Mouse (Mus musculus): ENCODE measurements at regions not wholly inside any gene's neighbourhood (a gene's known extent, or its start where the extent isn't known, plus 50 kb on each side); places are given as distances from the start of the nearest gene placed in this dataset.
"Not testable (repeated sequence)": the region's sequence is repeated elsewhere in the genome, so short reads cannot be mapped to it uniquely, and the experiment has no call there.

DNA sequence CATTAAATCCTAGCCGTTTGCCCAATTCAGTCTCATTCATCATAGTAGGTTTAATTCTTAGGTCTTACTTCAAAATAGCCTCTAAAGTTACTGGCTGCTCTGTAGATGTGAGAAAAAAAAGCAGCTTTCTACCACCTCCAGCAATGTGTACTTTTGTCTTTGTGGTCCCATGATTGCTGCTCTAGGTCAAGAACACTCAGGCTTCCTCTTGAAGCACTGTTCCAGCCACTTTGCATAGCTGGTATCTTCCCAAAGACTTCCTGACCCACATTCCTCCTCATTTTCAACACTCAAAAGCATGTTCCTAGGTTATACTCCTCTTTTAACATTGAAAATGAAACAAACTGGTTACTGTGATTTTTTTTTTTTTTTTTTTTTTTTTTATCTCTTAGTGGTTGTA is 973.2 kb downstream of the Ttll7 start:
- peak; percentile 18 for DNase-seq (ENCODE audit: low spot score)

DNA sequence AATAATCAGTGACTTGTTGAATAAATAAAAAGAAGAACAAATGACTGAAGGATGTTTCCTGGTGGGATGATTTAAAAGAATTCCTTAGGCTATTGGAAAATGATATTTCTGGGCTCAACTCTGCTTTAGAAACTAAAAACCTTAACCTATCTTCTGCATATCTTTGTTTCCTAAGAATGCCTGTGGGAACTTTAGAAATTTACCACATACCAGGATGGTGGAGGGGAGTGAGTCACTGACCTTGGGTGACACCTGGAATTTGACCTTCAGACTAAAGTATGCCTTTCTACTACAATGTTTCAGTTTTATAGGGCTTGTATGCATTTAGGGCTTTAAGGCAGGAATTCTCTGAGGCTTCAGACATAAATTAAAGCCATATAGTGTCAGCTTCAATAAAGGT is 972.3 kb downstream of the Ttll7 start:
- DNase-seq (ENCODE audit: low spot score), result no peak

DNA sequence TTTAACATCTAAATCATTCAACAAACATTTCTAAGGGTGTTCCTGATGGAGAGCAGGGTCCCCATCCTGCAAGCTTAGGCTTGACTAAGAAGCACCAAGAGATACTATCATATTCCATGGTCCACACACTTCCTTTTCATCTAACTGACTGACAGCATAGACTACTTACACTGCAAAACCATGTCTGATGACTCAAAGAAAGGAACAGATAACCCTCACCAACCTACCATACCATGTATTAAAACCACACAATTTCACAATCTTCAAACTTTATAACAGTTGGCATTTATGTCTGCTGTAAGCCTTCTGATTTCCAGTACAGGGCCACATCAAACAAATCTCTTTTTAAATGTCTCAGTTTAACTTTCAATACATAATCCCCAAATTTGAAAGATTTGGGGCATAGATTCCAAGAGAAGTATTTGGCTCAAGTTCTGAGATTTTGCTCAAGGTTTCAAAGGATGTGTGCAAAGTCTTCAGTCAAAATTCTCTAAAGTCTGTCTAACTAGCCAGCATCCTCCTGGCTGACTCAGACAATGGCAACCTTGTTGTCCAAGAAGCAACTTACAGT is 962.0 kb downstream of the Ttll7 start:
- DNase-seq (ENCODE audit: low spot score), result no peak

DNA sequence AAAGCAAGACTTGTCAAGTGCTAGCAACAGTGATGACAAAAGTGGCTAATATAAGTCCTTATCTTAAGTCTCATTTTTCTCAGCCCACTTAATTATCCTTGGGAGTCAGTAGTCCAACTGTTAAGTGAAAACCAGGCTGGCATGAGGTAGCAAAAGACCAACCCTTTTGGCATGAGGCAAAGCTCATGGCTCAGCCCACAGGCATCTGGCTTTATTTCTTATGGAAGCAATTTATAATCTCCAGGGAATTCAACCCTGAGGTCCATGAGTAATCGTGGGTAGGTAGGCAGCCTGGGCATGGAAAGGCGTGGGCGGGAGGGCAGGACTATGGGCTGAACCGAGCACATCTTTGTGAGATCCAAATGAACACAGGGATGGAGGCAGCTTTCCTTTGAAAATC is 950.4 kb downstream of the Ttll7 start:
- no peak for DNase-seq (ENCODE audit: low spot score)

DNA sequence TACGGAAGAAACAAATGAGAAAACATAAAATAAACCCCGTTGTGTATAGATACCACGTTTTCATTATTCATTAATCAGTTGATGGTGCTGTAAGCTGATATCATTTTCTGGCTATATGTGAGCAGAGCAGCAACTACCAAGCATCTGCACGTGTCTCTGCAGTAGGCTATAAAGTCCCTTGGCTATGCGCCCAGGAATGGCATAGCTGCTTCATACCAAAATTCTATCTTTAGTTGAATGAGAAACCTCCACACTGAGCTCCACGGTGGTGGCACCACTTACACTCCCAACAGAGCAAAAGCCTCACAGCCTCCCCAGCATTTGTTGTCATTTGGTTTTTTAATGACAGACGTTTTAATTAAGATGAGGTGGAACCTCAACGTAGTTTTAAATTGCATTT is 944.4 kb downstream of the Ttll7 start:
- DNase-seq (ENCODE audit: low spot score), result no peak

DNA sequence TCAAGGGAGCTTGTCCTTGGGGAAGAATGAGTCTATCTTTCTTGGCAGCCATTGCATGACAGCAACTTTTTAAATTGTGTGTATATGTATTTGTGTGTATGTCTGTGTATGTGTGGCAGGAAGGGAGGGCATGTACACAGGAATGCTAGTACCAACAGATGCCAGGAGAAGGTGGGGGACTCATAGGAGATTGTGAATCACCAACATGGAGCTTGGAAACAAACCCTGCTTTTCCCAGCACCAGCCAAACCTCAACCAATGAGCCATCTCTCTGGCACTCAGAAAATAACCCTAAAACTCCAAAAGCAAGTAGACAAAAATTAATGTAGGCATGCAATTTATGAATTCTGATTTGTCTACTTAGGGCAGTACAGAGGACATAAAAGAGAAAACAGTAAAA is 942.9 kb downstream of the Ttll7 start:
- DNase-seq (ENCODE audit: low spot score), result no peak

DNA sequence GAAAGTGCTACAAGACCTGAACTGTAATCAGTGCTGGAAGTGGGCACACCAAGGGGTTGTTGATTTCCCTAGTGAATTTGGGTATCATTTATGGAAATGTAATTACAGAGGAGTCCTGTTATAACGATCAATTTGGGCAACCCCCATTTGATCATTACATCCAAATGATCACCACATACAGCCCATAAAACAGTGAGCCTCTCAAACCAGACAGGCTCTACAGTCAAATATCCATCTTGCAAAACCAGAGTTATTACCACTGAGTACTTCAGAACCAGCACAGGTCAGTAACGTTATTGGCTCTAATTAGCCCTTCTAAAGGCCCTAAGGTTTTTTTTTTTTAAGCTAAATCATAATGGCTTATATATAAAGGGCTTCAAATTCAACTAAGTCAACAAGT is 934.4 kb downstream of the Ttll7 start:
- DNase-seq (ENCODE audit: low spot score), result no peak

DNA sequence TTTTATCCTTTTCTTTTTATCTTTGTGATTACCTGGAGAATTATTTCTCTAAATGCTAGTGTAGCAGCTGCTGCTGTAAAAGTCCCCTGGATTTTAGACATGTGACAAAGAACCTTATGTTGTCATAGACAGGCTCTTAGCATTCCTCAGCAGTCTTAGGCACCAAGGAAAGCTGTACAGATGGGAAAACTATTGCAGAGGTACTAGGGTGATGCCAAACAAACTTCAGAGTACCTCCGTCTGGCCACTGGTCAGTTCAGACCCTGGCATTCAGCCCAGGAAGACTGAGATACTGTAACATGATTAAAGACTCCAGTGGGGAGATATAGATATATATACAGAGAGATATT is 898.6 kb downstream of the Ttll7 start:
- DNase-seq (ENCODE audit: low spot score), result no peak

DNA sequence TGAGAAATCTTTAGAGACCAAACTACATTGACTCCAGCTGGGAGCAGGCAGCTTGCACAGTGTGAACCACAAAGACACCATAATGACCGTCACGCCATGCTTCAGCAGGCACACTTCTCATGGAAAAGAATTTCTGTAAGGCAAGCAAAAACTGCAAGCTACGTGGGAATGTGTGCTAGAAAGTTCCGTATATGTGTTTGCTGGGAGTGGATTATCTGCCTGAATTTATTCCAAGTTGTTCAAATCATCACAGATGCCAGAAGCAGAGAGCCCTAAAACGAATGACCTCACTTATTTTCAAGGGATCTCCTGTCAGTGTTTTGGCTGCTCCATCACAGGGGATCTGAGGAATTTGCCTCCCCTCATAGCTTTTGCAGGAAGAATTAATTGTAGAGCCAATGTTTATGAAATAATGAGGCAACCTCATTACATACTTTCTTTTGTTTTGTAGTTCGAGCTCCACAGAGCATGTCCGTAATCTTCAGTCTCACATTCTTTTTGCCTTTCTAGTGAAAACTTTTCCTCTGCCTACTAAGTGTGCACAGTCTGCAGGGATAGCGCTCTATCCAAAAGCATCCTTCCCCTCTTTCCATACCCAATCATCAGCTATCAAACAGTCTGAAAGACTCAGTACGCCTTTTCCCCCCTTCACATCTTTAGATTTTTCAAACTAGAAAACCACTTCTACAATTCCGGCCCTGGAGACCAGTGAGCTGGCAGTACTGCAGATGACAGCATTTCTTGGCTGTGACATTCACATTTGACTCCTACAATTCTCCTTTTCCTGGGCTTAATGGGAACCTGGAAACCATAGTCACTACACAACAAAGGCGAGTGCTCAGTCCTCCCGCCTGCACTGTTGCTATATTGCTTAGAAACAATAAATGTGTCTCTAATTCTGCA is 898.0 kb downstream of the Ttll7 start:
- no peak for DNase-seq (ENCODE audit: low spot score)

DNA sequence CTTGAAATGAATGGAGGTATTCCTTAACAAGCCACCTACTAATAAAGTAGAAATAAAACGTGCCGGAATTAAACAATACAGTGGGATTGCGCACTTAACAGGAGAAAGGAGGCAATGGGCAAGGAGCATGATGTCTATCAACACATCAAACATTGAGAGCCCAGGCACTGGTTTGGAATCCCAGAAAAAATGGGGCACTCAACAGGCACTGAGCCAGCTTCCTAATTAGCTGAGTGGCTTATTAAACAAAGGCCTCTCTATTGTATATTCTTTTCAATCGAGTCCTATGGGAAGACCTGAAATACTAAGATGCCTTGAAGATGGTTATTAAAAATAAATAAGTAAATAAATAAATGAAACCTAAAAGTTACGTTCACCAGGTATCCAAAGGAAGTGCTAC is 897.3 kb downstream of the Ttll7 start:
- DNase-seq (ENCODE audit: low spot score), result no peak

DNA sequence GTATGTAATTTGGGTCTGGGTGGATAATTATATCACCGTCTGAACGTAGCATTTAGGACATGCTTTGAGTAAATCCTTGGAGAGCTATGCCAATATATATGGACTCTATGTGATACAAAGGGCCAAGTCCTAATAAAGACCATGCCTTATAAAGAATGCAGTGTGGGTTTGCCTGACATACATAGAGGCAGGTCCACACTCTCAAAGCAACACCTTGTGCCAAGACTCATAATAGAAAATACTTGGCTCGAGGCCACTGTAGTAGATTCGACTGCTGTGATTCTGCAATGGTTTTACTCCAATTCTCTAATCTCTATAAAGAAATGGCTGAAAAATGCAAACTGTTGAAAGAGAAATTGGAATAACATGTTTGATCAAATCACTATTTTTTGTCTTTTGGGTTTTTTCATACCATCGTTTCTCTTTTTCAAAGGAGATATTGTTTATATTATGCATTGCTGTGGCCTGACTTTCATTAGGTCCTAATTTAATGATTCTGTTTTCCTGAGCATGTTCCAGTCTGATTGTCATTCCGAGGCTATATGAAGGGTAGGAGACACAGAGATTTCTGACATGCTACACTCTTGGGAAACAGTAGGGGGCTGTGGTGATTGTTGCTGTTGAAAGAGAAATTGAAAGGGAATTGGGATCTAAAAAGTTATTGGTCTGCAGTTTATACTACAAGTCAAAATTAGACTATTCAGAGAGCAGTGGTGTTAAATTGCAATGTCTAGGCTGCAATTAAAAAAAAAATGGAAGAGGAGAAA is 884.7 kb downstream of the Ttll7 start:
- DNase-seq (ENCODE audit: low spot score), result no peak

DNA sequence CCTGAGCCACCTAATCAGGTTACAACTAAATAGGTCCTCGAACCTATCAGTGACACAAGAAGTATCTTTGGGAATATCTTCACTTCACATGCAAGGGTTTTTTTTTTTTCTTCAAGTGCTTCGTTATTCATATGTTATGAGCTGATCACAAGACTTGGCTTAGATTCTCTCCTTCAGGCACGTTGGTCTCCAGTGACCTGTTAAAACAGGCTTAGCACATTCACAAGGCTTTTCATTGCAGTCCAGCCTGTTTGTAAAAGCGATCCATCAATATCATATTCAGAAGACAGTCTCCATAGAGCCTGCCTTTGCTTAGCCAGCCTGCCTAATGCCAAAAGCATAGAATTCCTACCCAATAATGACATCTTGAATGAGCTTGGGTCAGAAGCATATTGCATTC is 864.2 kb downstream of the Ttll7 start:
- no peak for DNase-seq (ENCODE audit: low spot score)

DNA sequence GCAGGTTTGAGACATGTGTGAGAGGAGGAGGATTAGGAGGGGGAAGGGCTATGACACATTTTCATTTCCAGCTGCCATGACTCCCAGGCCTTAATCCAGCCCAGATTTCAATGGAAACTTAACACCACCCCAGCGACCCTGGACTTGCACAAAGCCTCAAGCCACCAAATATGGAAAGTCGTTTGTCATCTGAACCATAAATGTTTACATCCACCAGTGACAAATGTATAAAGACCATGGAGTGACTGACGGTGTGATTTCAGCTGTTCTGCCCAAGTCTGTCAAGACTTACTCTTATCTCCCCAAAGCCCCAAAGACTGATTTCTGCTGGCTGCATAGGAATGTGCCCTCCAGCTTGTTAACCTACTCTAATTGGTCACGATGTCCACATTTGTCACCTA is 855.2 kb downstream of the Ttll7 start:
- no peak for DNase-seq (ENCODE audit: low spot score)

DNA sequence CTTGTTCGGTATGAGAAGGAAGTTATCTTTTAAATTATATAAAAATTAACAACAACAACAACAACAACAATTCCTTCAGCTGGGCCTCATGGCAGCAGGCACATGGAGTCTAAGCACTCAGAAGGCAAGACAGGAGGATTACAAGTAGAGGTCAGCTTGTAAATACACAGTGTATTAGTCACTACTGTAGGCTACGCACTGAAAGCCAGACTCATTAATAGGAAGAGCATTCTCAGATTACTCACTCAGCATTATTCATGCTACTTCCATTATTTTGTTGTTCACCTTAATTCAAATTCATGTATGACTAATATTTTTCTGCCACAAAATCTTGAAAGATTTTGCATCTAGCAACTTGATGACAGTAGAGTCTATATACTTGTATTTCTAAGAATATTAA is 831.6 kb downstream of the Ttll7 start:
- no peak for DNase-seq (ENCODE audit: low spot score)

DNA sequence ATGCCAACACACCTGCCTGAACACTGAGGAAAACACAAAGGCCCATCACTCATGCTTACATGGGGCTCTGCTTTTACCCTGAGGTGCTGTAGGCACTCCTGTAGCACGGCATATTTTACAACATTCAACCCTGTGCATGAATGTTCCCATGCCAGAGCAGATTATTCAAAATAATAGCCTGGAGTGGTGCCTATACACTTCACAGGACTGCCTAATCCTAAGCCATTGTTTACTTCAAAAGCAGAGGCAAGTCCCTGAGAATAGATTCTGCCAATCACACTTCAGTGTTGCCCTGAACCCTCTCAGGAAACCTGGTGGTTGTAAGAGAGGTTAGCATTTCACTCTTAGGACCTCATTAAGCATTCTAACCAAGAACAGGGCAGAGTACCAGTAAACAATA is 828.1 kb downstream of the Ttll7 start:
- DNase-seq (ENCODE audit: low spot score), result no peak

DNA sequence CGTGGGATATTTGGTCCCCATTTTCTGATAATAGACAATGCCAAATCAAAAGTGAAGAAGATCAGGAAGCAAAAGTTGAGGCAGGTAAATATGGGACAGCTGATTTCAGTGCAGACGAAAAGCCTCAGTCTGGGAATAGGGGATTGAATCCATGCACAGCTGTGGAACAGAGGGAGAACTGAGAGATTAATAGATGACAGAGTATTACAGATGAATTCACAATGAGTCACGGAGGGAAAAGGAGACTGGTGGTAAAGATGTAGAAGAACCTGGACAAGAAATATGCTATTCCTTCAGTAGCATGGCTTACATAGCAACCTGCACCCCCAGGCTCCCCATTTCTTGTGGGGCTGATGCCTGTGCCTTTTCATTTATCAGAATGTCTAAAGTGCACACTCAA is 810.4 kb downstream of the Ttll7 start:
- DNase-seq (ENCODE audit: low spot score), result no peak

DNA sequence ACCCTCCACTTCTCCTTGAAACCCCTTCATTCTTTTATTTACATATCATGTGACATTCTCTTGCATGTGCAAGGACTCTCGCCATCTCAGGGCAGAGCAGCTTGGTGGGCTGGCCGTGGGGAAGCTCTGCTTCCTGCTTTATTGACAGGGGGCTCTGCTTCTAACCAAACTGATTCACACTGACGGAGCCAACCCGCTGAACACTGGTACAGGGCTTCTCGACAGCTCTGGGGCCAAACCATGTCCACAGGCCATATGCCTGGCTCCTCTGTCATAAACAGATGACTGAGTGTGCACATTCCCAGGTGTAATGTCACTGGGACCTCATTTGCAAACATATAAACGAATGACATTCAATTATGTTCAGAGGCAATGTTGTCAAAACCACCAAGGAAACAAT is 800.7 kb downstream of the Ttll7 start:
- no peak for DNase-seq (ENCODE audit: low spot score)

DNA sequence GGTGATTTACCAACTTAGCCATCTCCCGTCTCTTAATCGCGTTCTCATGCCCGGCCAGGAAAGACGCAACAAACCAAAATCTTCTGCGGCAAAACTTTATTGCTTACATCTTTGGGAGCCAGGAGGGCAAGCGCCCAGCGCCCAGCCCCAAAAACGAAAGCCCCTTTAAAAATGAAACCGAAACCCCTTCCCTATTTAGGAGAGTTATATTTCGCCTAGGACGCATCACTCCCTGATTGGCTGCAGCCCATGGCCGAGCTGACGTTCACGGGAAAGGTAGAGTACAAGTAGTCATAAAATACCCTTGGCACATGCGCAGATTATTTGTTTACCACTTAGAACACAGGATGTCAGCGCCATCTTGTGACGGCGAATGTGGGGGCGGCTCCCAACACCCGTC is 783.3 kb downstream of the Ttll7 start:
- DNase-seq (ENCODE audit: low spot score), result not testable (repeated sequence)

DNA sequence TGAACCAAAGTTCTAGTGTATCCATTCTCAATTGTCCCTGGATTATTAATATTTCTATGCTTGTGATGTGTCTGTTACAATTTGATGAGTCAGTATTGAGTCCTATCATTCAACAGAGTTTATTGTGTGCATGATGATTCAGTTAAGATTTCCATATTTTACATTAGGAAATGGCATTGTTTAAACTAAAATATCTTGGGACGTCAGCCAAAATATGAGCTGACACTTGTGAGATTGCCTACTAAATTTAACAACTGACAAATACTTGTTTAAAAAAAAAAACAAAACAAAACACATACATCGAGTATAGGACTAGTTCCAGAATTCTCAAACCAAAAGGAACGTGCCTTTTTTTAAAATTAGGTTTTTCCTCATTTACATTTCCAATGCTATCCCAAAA is 779.0 kb downstream of the Ttll7 start:
- DNase-seq (ENCODE audit: low spot score), result no peak

DNA sequence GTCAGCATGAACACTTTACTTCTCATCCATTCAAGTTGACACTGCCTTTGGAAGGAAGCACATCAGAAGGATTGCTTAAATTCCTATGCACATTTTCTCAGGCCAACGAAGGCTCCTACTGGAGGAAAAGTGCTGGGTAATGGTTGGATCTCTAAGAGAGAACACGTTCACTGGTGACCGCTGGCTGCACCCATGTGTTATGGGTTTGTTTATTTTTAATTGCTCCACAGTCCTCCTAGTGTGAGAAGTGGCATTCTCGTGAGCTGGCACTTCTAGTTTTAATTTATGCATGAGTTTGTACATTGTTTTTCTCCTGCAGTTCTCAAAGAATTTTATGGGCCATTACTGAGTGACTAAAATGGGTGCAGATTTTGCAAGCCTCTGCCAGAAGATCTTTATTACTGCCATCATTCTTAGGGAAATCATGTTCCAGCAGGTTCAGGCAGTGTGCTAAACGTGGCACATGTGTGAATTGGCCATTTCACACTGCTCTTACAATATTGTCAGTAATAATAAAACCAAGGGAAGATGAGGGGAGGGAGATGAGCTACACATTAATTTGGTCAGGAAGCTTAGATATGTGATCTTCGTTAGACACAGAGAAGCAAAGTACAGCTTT is 731.6 kb downstream of the Ttll7 start:
- DNase-seq (ENCODE audit: low spot score), result no peak

DNA sequence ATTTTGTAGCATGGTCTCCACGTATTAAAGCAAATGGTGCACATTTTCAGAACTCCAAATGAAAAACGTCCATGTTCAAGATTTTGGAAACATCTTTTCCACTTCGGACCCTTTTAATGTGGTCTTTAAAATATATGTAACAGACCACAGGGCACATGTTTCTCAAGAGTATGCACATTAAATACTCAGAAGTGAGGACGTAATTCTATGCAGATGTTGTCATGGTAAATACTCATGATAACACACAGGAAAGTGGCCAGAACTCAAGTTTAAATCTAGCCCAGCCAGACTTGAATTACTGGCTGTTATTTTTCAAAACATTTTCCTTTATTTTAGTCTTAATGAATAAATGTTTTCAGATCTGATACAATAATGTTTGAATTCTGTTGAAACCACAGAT is 719.7 kb downstream of the Ttll7 start:
- no peak for DNase-seq (ENCODE audit: low spot score)

DNA sequence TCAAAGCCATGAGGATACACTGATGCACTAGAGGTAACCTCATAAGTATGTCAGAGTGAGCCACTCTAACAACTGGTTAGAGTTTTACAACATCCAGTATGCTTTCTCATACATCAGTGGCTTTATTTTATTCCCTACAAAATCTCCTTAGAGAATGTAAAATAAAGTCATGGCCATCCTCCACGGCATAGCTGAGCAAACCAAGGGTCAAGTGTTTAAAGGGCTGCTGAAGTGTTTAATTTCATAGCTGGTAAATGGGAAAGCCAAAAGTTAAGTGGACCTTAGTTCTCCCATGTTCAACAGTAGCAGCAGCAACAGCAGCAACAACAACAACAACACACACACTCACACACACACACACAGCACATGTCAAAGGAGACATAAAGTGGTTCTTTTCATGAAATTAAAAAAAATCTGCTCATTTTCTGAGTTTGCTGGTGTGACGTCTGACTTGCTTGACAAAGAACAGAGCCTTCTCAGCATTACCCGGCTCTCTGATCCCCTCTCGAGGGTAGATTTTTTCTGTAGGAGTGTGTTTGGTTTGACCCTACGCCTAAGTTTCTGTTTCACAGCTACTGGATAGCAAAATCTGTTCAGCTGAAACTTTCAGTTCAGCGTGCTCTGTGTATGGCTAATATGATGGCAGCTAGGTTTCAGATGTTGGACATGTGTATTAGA is 693.3 kb downstream of the Ttll7 start:
- peak; percentile 2 for DNase-seq (ENCODE audit: low spot score)
